Mouse (Mus musculus) limb, embryonic 14.5 days (tissue): ENCODE data around the gene Ddit4l. TPM values are rescaled to one million over a fixed set of nuclear protein-coding genes. Genes with fewer than 3 reads are reported as not detected.

Source experiments
- ATAC-seq: fragments of 200-750 bp; cut with Nextera tagmentation; 2 replicates; pipeline ENCODE4 v1.8.0; 2017; ENCODE audit warnings: low read depth, moderate number of reproducible peaks, moderate TSS enrichment; ENCODE audit not compliant: low FRiP score
- DNase-seq: peaks from one replicate; pipeline ENCODE4 v3.0.0-alpha.2; 2015; ENCODE audit warnings: low spot score
- H3K27ac ChIP-seq: fragments of 300-500 bp; sonication (generic); replicated peaks from 2 replicates; pipeline ENCODE4 v1.5.1; 2014; ENCODE audit warnings: low read depth, mild to moderate bottlenecking, low read length, moderate library complexity, mixed read lengths
- H3K27me3 ChIP-seq: fragments of 300-500 bp; sonication (generic); 2 replicates; pipeline ENCODE4 v1.6.1; 2014; ENCODE audit warnings: low read length, mixed read lengths; ENCODE audit not compliant: control insufficient read depth, insufficient read depth
- H3K36me3 ChIP-seq: fragments of 300-500 bp; sonication (generic); 2 replicates; pipeline ENCODE4 v1.6.1; 2014; ENCODE audit warnings: mild to moderate bottlenecking, low read length, moderate library complexity, mixed read lengths; ENCODE audit not compliant: control insufficient read depth, insufficient read depth
- H3K4me1 ChIP-seq: fragments of 300-500 bp; sonication (generic); 2 replicates; pipeline ENCODE4 v1.6.1; 2014; ENCODE audit warnings: antibody characterized with exemption, low read length, mixed read lengths; ENCODE audit not compliant: control insufficient read depth, insufficient read depth
- H3K4me2 ChIP-seq: fragments of 300-500 bp; sonication (generic); replicated peaks from 2 replicates; pipeline ENCODE4 v1.6.1; 2014; ENCODE audit warnings: low read depth, mild to moderate bottlenecking, low read length, moderate library complexity; ENCODE audit not compliant: severe bottlenecking
- H3K4me3 ChIP-seq: fragments of 300-500 bp; sonication (generic); replicated peaks from 2 replicates; pipeline ENCODE4 v1.5.1; 2014; ENCODE audit warnings: low read length
- H3K9ac ChIP-seq: fragments of 300-500 bp; sonication (generic); 2 replicates; pipeline ENCODE4 v1.6.1; 2014; ENCODE audit warnings: mild to moderate bottlenecking, low read depth, low read length, moderate library complexity; ENCODE audit not compliant: severe bottlenecking
- H3K9me3 ChIP-seq: fragments of 300-500 bp; sonication (generic); 2 replicates; pipeline ENCODE4 v1.6.1; 2016; ENCODE audit warnings: low read length; ENCODE audit not compliant: control insufficient read depth
- POLR2A ChIP-seq: fragments of 200-500 bp; IDR thresholded peaks from 2 replicates; pipeline ENCODE4 v1.8.0; 2012; ENCODE audit warnings: inconsistent platforms, mild to moderate bottlenecking, moderate library complexity, borderline replicate concordance; ENCODE audit not compliant: insufficient read depth, insufficient read length; ENCODE audit errors: extremely low read depth
- WGBS: fragments of 180-500 bp; shearing (Covaris S2); extraction: QIAGEN DNeasy Blood & Tissue Kit; methylation state at CpG from one replicate; pipeline ENCODE4 v1.1.7; 2014; 5-methylcytosine and 5-hydroxymethylcytosine counted together
- polyA plus RNA-seq, 2 experiments: library from polyadenylated mRNA; depleted of rRNA in 1 of 2; stranded (reverse) in 1 of 2; unstranded in 1 of 2; fragments of >200 nt; fragmentation: Nextera tagmentation in 1 of 2; extraction: Ambion mirVana in 1 of 2; gene quantifications; 2 replicates each; pipeline versions ENCODE4 v1.2.1 to v1.2.3; 2012 to 2014

Gene Ddit4l
- polyA plus RNA-seq, 2 experiments: 9.2 to 21.0 TPM

GRCm38 (mm10) chr3:137622091-137622490 lies 679 bp downstream of the Ddit4l start:
- WGBS: 51% methylated on average over 6 of the region's 6 CpGs
- H3K4me1 ChIP-seq: peaks cover 4% of the 10 kb centered on the region; the same call in 1 of the 2 replicates
- H3K4me3 ChIP-seq: no peak overlapping the region
- no peak for TF ChIP-seq POLR2A
- DNase-seq (no peak), ATAC-seq (no peak)
- no peak overlapping the region for H3K27ac ChIP-seq
- peaks cover 10% of the 10 kb centered on the region; the same call in 1 of the 2 replicates for H3K27me3 ChIP-seq
- no peaks in the 10 kb centered on the region for H3K9me3 ChIP-seq
- H3K36me3 ChIP-seq: 0 out of 2 replicates have a peak, but pooled peaks cover 3% of the 10 kb centered on the region
- no peak overlapping the region for H3K9ac ChIP-seq
- H3K4me2 ChIP-seq: no peak overlapping the region

DNA sequence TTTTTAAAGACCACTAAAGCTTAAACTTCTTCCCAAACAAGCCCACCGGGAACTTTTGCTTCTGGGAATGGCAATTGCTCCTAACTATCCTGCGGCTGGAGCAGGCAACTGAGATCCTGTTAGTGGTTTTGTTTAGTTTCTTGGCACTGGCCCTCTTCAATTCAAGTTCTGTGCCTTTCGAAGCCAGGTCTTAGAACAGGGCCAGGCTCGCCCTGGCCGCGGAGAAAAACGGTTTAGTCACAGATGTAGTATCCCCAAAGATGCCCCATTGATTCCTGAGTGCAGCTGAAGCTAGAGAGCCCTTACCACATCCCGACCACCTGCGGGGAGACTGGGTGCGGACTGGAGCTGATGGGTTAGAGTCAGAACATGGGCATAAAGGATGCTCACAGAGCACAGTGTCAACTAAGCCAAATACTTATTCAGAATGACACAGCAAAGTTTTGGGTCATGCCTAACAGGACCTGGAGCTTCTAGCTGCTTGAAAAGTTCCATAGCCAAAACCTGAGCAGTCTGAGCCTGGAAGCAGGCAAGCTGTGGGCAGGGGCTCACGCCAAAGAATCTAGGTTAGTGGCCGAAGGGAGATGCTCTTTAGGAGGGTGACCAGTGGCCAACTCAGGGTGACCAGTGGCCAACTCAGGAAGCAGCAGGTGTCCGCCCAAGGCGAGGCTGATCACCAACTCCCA lies 1.6 kb downstream of the Ddit4l start:
- peak overlapping the region; percentile 58; the same call in 1 of the 2 replicates for H3K9ac ChIP-seq

DNA sequence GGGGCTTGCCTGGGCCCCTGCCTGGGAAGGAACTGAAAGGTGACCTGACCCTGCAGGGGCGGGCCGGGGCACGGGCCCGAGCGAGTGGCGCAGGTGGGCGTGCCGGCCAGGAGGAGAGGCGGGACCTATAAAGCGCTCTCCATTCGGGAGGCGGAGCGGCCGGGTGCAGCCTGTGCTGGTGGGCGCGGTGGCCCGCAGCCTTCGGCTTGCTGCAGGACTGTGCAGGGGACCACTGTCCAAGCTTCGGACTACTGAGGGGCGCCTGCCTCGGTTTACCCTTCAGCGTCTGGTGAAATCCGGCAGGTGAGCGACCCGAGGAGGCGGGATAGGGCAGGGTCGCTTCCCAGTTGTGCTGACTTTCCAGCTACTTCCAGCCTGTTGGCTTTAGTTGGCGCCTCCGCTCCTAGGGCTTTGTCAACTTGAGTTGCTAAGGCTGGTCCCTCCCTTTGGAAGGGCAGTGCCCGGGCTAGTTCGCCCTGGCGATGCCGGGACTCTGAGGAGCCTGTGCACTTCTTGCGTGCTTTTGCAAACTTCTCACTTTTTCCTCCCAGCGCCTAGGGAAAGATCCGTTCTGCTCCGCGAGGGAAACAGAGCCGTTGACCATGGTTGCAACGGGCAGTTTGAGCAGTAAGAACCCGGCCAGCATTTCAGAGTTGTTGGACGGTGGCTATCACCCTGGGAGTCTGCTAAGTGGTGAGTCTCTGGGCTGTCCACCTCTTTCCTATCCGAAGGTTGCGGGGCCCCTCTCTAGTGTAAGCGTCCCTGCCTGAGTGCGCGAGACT lies 2.4 kb downstream of the Ddit4l start:
- Histone ChIP-seq H3K36me3 (0 out of 2 replicates have a peak, but pooled peaks cover 3% of the 10 kb centered on the region), H3K4me3 (peak overlapping the region; percentile 61), H3K9ac (peak overlapping the region; percentile 58), H3K27me3 (peaks cover 10% of the 10 kb centered on the region; the same call in 1 of the 2 replicates), H3K9me3 (no peaks in the 10 kb centered on the region), H3K27ac (no peak overlapping the region; the same call in 1 of the 2 replicates), H3K4me1 (peaks cover 4% of the 10 kb centered on the region; the same call in 1 of the 2 replicates), H3K4me2 (peak overlapping the region; percentile 96)
- WGBS: 2% methylated on average over 44 of the region's 47 CpGs
- peak; percentile 91 for ATAC-seq
- TF ChIP-seq POLR2A: 0 out of 2 replicates have a peak, but pooled peaks have one; percentile 41
- DNase-seq: peak; percentile 37

More for the DNA sequence above, 1.6 kb downstream of the Ddit4l start:
- Histone ChIP-seq H3K36me3 (0 out of 2 replicates have a peak, but pooled peaks cover 3% of the 10 kb centered on the region), H3K4me2 (peak overlapping the region; percentile 96), H3K27ac (no peak overlapping the region), H3K4me1 (peaks cover 4% of the 10 kb centered on the region; the same call in 1 of the 2 replicates), H3K9me3 (no peaks in the 10 kb centered on the region), H3K4me3 (peak overlapping the region; percentile 61), H3K27me3 (peaks cover 10% of the 10 kb centered on the region; the same call in 1 of the 2 replicates)
- WGBS: 30% methylated on average over 14 of the region's 14 CpGs
- no peak for TF ChIP-seq POLR2A
- DNase-seq (no peak), ATAC-seq (no peak)

DNA sequence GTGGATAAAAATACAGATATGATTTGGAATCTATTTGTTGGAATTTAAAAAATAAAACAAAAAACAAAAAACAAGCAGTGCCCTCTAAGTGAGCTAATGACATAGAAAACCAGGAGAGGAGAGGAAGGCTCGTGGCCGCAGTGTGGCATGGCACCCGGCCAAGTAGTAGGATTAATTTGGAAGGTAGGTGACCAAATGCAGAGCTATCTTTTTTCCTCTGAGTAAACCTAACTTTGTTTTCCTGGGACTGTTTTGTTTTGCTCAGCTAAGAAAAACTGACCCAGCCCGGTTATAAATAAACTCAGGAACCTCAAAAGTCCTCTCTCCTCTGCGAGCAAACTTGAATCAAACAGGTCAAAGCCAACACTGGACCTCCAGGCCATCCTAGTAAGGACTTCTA lies 3.6 kb downstream of the Ddit4l start:
- no peak for TF ChIP-seq POLR2A
- H3K36me3 ChIP-seq: 0 out of 2 replicates have a peak, but pooled peaks cover 3% of the 10 kb centered on the region
- ATAC-seq (no peak), DNase-seq (no peak)
- peaks cover 4% of the 10 kb centered on the region; the same call in 1 of the 2 replicates for H3K4me1 ChIP-seq
- WGBS: 66% methylated on average over 5 of the region's 5 CpGs
- 0 out of 2 replicates have a peak overlapping the region, but pooled peaks have one; percentile 9 for H3K4me2 ChIP-seq
- H3K9ac ChIP-seq: no peak overlapping the region
- H3K27ac ChIP-seq: no peak overlapping the region
- no peak overlapping the region for H3K4me3 ChIP-seq
- no peaks in the 10 kb centered on the region for H3K9me3 ChIP-seq
- peaks cover 10% of the 10 kb centered on the region; the same call in 1 of the 2 replicates for H3K27me3 ChIP-seq

DNA sequence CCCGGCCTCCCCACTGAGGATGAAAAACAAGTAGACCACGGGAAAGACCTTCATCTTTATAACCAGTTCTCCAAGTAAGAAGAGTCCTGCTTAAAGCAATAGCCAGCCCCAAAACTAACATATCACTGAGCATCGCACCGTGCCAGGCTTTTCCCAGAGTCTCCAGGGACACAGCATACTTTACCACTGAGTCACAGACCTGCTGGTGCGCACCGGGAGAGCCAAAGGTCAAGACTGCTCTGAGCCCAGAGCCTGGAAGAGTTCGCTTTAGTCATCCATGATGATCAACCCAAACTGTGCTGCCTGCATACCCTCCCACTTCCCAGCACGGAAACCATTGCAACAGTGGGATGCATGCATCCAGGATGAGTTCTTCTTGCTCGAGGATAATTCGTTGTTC lies 12.3 kb downstream of the Ddit4l start:
- no peak overlapping the region for H3K4me2 ChIP-seq
- no peak overlapping the region for H3K27ac ChIP-seq
- no peaks in the 10 kb centered on the region for H3K27me3 ChIP-seq
- DNase-seq: no peak
- no peak overlapping the region for H3K4me3 ChIP-seq
- no peaks in the 10 kb centered on the region for H3K9me3 ChIP-seq
- no peak for TF ChIP-seq POLR2A
- WGBS: 78% methylated on average over 10 of the region's 10 CpGs
- ATAC-seq: no peak
- no peak overlapping the region for H3K9ac ChIP-seq
- H3K36me3 ChIP-seq: no peaks in the 10 kb centered on the region
- H3K4me1 ChIP-seq: no peaks in the 10 kb centered on the region
